Mouse (Mus musculus): Measurements from ENCODE around the gene Tsga13.

Gene Tsga13

GRCm38 (mm10) chr6:30855956-30856355, 59.4 kb downstream of the Tsga13 start:
- DNase-seq (ENCODE audit: low spot score), result no peak

- no peak for DNase-seq (ENCODE audit: low spot score)
Observed at GRCm38 (mm10) chr6:30855205-30855604, 60.2 kb downstream of the Tsga13 start.

DNA sequence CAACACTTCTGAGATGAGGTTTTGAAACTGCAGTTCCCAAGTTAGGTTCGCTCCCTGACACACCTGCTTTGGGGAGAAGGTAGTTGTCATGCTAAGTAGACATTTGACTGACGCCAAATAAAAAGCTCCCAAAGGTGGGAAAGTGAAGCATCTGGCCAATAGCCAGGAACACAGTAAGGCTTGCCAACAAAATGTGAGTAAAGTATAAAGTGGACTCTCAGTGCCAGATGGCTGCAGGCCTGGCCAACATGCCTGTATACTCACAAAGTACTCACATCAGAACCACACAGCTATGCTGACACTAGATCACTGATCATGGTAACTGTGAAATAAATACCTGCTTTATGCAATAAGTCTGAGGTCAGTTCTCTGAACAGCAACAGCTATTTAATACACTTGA, 65.6 kb downstream of the Tsga13 start:
- peak; percentile 7 for DNase-seq (ENCODE audit: low spot score)

Measured in urinary bladder, postnatal 14 days (tissue).